Mouse (Mus musculus) small intestine, adult 2 months (tissue): ENCODE data around the gene Pfn1. TPM values are rescaled to one million over a fixed set of nuclear protein-coding genes. Genes with fewer than 3 reads are reported as not detected.
A peak's percentile ranks its signal among the peaks of the same experiment; 100 is the strongest.

ENCODE experiments used
- H3K27ac ChIP-seq: fragments of 200-500 bp; 2 replicates; pipeline ENCODE4 v1.5.1; 2012; ENCODE audit warnings: low read depth, low read length, control low read depth, inconsistent platforms; ENCODE audit not compliant: insufficient read depth
- H3K27me3 ChIP-seq: fragments of 200-500 bp; 2 replicates; pipeline ENCODE4 v1.6.1; 2012; ENCODE audit warnings: mild to moderate bottlenecking, moderate library complexity, low read length, inconsistent platforms; ENCODE audit not compliant: control insufficient read depth, insufficient read depth
- H3K36me3 ChIP-seq: fragments of 200-500 bp; 2 replicates; pipeline ENCODE4 v1.6.1; 2012; ENCODE audit warnings: mild to moderate bottlenecking, low read length, control low read depth, inconsistent platforms; ENCODE audit not compliant: control insufficient read depth, insufficient read depth
- H3K4me1 ChIP-seq: fragments of 200-500 bp; 2 replicates; pipeline ENCODE4 v1.6.1; 2012; ENCODE audit warnings: low read length, inconsistent platforms, mixed read lengths; ENCODE audit not compliant: control insufficient read depth, insufficient read depth, insufficient read length
- H3K4me3 ChIP-seq: fragments of 200-500 bp; 2 replicates; pipeline ENCODE4 v1.5.1; 2012; ENCODE audit warnings: low read depth, mild to moderate bottlenecking, control low read depth, inconsistent platforms, low read length, moderate library complexity
- CTCF ChIP-seq: fragments of 200-500 bp; IDR thresholded peaks from 2 replicates; pipeline ENCODE4 v1.5.1; 2012; ENCODE audit warnings: low read depth, mild to moderate bottlenecking, control low read depth, inconsistent platforms, low read length, moderate library complexity, mixed read lengths; ENCODE audit not compliant: insufficient replicate concordance, insufficient read length; ENCODE audit errors: extremely low read depth
- POLR2A ChIP-seq: fragments of 200-500 bp; IDR thresholded peaks from 2 replicates; pipeline ENCODE4 v1.6.1; 2012; ENCODE audit warnings: low read depth, mild to moderate bottlenecking, control low read depth, inconsistent platforms, low read length, moderate library complexity
- WGBS: fragments of 180-500 bp; shearing (Covaris S2); methylation state at CpG from one replicate; pipeline ENCODE4 v1.1.7; 2018; 5-methylcytosine and 5-hydroxymethylcytosine counted together
- polyA plus RNA-seq: library from polyadenylated mRNA; depleted of rRNA; stranded (reverse); fragments of >200 nt; gene quantifications from 2 replicates; pipeline ENCODE4 v1.2.3, GENCODE M21; 2012

Pfn1 gene
- polyA plus RNA-seq, 1 experiment, result 5,668 TPM

GRCm38 (mm10) chr11:70699051-70699450, 44.6 kb upstream of the Pfn1 start:
- TF ChIP-seq CTCF, result no peak
- TF ChIP-seq POLR2A, result no peak
- no peak overlapping the region for H3K27ac ChIP-seq
- H3K4me3 ChIP-seq, result no peak overlapping the region
- no peaks in the 10 kb centered on the region for H3K27me3 ChIP-seq
- peaks cover 12% of the 10 kb centered on the region for H3K4me1 ChIP-seq
- H3K36me3 ChIP-seq, result peaks cover 14% of the 10 kb centered on the region
- WGBS, result 81% methylated on average over 2 of the region's 2 CpGs

DNA sequence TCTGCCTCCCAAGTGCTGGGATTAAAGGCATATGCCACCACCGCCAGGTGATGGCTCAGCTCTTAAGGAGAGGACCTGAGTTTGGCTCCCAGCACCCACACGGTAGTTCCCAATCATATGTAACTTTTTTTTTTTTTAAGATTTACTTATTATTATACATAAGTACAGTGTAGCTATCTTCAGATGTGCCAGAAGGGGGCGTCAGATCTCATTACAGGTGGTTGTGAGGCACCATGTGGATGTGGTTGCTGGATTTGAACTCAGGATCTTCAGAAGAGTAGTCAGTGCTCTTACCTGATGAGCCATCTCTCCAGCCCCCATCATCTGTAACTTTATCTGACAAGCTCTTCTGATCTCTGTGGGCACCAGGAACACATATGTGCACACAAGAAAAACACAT, 42.9 kb upstream of the Pfn1 start:
- Histone ChIP-seq H3K4me1 (peaks cover 7% of the 10 kb centered on the region), H3K4me3 (no peak overlapping the region), H3K27ac (no peak overlapping the region), H3K36me3 (no peaks in the 10 kb centered on the region), H3K27me3 (0 out of 2 replicates have a peak, but pooled peaks cover 2% of the 10 kb centered on the region)
- 78% methylated on average over 3 of the region's 3 CpGs for WGBS
- TF ChIP-seq POLR2A, result no peak
- no peak for TF ChIP-seq CTCF

GRCm38 (mm10) chr11:70693504-70693903, 39.1 kb upstream of the Pfn1 start:
- Histone ChIP-seq H3K27me3 (0 out of 2 replicates have a peak, but pooled peaks cover 2% of the 10 kb centered on the region), H3K4me3 (no peak overlapping the region), H3K27ac (no peak overlapping the region), H3K4me1 (peaks cover 4% of the 10 kb centered on the region; the same call in 1 of the 2 replicates), H3K36me3 (no peaks in the 10 kb centered on the region)
- WGBS, result 80% methylated on average over 3 of the region's 3 CpGs
- TF ChIP-seq POLR2A (no peak), CTCF (no peak)

GRCm38 (mm10) chr11:70689578-70689977, 35.1 kb upstream of the Pfn1 start:
- Histone ChIP-seq H3K4me3 (no peak overlapping the region), H3K27ac (no peak overlapping the region), H3K36me3 (peaks cover 11% of the 10 kb centered on the region), H3K27me3 (0 out of 2 replicates have a peak, but pooled peaks cover 2% of the 10 kb centered on the region), H3K4me1 (peaks cover 24% of the 10 kb centered on the region)
- WGBS, result 27% methylated on average over 4 of the region's 4 CpGs
- TF ChIP-seq POLR2A, result no peak
- TF ChIP-seq CTCF, result no peak

- Histone ChIP-seq H3K4me3 (peak overlapping the region; percentile 89; the same call in 1 of the 2 replicates), H3K27ac (peak overlapping the region; percentile 91), H3K36me3 (peaks cover 19% of the 10 kb centered on the region), H3K27me3 (no peaks in the 10 kb centered on the region), H3K4me1 (peaks cover 34% of the 10 kb centered on the region)
- TF ChIP-seq POLR2A (no peak), CTCF (no peak)
- 29% methylated on average over 8 of the region's 8 CpGs for WGBS
Measured at GRCm38 (mm10) chr11:70688372-70688771, 33.9 kb upstream of the Pfn1 start.

- TF ChIP-seq POLR2A (peak; percentile 58; the same call in 1 of the 2 replicates), CTCF (0 out of 2 replicates have a peak, but pooled peaks have one; percentile 36)
Measured at GRCm38 (mm10) chr11:70687601-70688199, 33.3 kb upstream of the Pfn1 start, which contains the start of gene Camta2. Camta2 (minus strand) TSS chr11:70688105.

DNA sequence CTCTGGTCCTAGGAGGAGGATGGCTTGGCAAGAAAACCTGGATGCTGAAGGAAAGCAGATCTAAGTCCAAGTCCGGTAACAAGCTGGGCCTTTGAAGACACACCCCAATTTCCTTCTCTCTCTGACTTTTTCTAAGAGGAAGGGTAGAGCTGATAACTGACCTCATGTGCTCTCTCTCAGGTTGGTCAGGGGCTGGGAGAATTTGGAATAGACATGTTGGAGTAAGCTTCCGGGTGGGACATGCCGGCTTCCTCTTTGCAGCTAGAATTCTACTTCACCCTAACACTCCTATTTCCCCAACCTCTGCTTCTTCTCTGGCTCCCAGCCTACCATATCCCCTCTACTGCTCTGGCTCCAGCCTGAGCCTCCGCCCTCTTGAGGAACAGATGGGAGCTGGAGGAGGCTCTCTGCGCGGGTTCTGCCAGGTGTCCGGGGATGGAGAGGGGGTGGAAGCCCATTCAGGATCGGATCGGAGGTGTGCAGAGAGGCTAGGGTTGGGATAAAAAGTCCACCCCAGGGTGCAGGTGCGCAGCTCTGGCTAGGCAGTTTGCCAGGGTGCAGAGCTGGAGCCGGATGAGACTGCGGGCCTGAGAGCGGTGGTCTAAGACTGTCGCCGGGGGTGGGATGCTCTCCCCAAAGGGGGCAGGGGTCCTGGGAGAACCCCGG, 32.6 kb upstream of the Pfn1 start:
- H3K4me3 ChIP-seq, result peak overlapping the region; percentile 89
- H3K27me3 ChIP-seq, result no peaks in the 10 kb centered on the region
- peaks cover 34% of the 10 kb centered on the region for H3K4me1 ChIP-seq
- 2% methylated on average over 16 of the region's 16 CpGs for WGBS
- TF ChIP-seq POLR2A (no peak), CTCF (0 out of 2 replicates have a peak, but pooled peaks have one; percentile 11)
- peaks cover 31% of the 10 kb centered on the region for H3K36me3 ChIP-seq
- peak overlapping the region; percentile 91 for H3K27ac ChIP-seq

More at GRCm38 (mm10) chr11:70687601-70688199, 33.3 kb upstream of the Pfn1 start, which contains the start of gene Camta2:
- WGBS, result under 1% methylated on average over 55 of the region's 55 CpGs
- peak within 1 kb of the TSS; percentile 89 for H3K4me3 ChIP-seq
- H3K27me3 ChIP-seq, result no peaks in the 10 kb centered on the region
- H3K4me1 ChIP-seq, result peaks cover 34% of the 10 kb centered on the region
- peak within 1 kb of the TSS; percentile 91 for H3K27ac ChIP-seq
- peaks cover 25% of the 10 kb centered on the region for H3K36me3 ChIP-seq
